Mouse (Mus musculus) telencephalon, adult 2 months (tissue): Measurements from ENCODE around the gene Ttll9.

Source experiments
- DNase-seq: peaks from one replicate; pipeline ENCODE4 v3.0.0-alpha.2; 2011; ENCODE audit warnings: low read depth, low spot score

The Ttll9 gene

GRCm38 (mm10) chr2:153013724-153014515 is 51.6 kb downstream of the Ttll9 start:
- no peak for DNase-seq

DNA sequence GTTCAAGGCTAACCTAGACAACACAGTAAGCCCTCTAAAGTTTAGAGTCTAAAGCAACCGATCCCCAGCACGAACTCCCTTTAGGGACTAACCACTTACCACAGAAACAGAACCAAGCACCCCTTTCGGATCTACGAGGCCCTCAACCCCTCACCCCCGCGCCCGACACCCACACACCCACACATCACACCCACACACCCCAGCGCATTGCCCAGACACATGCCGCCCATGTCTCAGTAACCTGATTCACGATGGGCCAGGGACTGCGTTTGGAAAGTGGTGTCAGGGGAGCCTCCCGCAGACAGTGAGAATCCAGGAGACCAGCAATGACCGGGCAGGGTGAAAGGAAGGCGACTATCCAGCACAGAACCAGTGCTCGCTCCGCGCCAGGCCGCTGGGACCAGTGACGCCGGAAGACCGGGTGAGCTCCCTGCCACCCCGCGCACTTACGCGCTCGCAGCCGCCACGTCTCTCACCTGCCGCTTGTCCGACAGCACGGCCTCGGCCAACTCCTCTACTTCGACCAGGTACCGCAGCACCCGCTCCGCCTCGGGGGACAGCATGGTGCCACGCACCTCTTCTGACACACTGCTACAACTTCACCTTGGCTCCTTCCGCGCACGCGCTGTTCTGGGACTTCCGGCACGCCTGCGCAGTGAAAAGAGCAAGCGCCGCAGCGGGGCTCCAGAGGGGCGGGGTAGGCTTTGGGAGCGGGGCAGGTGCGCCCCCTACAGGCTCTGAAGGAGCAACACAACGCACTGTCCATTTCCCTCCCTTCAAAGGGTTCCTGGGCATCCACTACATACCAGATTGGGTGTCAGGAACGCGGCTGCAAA is 52.7 kb downstream of the Ttll9 start, which contains the start of gene Pdrg1:
Gene Pdrg1 (minus strand): TSS at position 670 of the 836 bp plus-strand sequence.
- peak; percentile 86 for DNase-seq

DNA sequence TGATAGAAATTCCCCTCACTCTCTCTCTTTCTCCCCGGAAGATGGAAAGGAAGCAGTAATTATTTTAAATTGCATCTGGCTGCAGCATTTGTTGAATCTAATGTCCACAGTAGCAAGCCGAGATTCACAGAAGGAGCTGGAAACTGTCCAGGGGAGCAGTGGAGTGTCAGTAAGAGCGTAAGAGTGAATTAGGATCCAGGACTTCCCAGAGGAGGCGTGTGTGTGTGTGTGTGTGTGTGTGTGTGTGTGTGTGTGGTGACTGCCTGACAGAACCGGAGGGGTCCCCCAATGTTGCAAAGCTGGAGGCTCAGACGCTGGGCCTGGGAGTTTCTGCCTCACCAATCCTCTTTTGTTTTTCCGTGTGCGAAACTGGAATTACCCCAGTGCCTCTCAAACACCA is 53.5 kb downstream of the Ttll9 start:
- DNase-seq, result no peak

DNA sequence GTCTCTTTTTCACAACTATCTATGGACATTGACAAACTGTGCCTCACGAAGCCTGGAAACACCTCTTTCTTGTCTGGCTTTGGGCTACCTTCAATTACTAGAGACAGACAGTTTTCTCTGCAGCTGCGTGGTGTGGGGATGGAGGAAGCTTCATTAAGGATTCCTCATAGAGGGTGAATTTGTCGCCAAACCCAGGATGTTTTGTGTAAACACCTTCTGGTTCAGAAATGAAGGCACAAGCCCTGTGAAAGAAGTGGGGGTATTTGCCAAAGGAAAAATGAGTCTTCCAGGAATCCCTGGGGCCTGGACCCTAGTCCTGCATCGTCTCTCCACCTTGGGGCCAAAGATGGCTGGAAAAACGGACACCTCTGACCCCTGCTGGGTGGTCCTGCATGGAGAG is 54.5 kb downstream of the Ttll9 start:
- DNase-seq, result no peak

GRCm38 (mm10) chr2:153019355-153019754 is 57.1 kb downstream of the Ttll9 start:
- no peak for DNase-seq

DNA sequence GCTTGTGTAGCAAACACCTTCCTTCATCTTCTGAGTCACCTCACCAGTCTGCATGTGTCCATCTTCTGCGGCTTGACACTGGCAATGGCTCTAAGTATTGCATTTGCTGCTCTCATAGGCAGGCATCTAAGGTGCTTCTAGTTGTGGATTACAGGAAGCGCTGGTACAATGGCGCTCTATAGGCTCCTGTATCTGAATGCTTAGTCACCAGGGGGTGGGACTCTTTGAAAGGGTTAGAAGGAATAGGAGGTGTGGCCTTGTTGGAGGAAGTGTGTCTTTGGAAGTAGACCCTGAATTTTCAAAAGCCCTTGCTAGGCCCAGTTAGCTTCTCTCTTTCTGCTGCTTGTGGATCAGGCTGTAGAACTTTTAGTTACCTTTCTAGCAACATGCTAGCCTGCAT is 58.9 kb downstream of the Ttll9 start:
- no peak for DNase-seq

- DNase-seq, result no peak
These were observed 60.6 kb downstream of the Ttll9 start for GRCm38 (mm10) chr2:153022855-153023254.

GRCm38 (mm10) chr2:153026052-153026451 is 63.8 kb downstream of the Ttll9 start:
- no peak for DNase-seq

DNA sequence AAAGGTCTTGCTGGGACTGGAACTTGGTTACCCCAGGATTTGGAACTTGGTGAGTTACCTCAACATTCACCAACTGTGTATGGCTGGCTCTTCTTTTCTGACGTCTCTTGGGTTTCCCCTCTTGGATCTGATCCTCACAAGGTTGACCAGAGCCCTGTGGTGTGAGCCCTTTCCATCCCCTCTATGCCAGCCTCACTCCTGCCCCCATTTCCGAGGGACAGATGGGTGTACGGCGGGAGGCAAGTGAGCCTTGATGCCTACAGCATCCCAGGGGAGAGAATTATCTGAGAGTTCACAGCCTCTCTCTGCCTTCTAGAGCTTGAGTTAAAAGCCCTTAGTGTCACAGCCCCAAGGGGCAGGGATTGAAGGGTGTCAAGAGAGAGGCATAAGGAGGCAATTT is 65.2 kb downstream of the Ttll9 start:
- no peak for DNase-seq

DNA sequence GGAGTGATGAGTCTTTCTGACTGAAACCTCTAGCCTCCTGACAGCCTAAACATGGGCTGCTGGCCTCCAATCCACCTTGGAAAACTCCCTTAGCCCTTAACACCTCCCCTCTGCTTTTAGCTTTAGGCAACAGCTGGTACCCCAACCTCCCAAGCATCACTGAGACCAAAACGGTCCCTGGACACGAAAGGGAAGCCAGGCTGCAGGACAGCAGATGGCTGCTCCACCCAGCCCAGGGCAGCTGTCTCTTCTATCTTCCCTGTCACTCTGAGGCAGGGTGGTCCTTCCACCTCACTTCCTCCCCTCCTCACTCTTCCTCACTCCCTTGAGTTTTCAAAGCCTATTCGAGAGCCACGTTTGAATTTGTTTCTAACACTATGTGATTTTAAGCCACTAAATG is 68.1 kb downstream of the Ttll9 start:
- DNase-seq, result no peak

- DNase-seq, result no peak
These were observed 69.1 kb downstream of the Ttll9 start, which contains the start of gene Xkr7 for GRCm38 (mm10) chr2:153031126-153032082. TSS of gene Xkr7 (plus strand) at chr2:153031852.

GRCm38 (mm10) chr2:153032083-153032842 is 70.0 kb downstream of the Ttll9 start:
- DNase-seq, result no peak

DNA sequence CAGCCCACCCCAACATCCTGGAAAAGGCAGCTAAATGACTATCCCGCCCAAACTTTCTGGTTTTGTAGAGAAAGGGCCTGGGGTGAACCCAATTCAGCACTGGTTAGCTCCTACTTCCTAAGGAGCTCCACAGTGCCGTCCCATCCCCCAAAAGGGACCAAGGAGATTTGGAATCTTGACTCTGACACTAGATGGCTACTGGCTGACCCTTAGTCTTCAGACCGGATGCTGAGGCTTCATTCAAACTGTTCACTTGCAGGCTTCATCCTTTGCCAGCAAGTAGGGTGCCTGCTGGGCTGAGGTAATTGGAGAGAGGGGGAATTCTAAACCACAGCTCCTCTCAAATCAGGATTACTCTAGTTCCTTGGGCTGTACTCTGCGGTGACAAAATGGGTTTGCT is 70.7 kb downstream of the Ttll9 start:
- no peak for DNase-seq

DNA sequence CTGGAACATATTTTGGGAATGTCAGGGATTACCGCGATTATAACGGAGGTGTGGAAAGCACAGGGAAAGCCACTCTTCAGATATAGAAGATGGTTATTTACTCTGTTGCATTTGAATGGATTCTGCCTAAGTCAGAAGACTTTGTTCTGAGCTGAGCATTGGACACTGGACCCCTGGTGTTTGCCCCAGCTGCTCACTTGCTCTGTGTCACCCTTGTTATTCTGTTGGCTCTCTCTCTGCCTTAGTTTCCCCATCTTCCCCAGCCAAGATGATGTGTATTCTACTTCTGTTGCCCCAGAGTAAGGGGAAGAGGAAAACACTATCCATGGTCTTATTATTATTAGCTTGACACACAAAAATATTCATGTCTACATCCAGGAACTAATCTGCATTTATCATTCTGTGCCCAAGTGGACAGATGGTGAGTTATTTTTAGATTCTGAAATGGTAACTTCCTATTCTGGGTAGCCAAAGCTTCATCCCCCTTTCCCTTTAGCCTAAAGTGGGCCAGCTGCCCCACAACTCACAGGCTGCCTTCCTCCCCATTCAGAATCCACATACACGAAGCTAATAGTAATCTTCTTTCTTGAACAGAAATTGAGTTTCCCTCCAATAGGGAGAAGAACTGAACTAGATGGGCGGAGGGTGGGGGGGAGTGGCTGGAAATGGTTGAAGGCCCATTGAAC is 71.4 kb downstream of the Ttll9 start:
- DNase-seq, result no peak

DNA sequence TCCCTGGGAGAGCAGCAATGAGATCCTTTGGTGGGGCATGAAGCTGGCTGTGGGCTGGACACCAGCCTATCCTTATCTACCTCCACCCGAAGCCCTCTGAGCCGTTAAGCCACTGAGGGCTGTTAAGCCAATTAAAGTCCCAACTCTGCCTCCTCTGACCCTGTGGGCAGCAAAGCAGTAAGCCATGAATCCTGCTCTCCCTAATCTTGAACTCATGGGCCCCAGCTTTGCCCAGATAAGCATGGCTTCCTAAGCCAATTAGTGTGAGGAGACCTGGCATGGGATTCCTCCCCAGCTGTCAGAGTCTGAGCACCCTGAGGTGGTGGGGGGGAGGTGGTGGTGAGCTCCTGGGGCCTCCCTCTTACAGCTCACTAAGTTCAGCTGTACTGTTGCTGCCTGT is 74.4 kb downstream of the Ttll9 start:
- DNase-seq, result no peak

- DNase-seq, result no peak
These were observed 81.6 kb downstream of the Ttll9 start for GRCm38 (mm10) chr2:153043886-153044285.

DNA sequence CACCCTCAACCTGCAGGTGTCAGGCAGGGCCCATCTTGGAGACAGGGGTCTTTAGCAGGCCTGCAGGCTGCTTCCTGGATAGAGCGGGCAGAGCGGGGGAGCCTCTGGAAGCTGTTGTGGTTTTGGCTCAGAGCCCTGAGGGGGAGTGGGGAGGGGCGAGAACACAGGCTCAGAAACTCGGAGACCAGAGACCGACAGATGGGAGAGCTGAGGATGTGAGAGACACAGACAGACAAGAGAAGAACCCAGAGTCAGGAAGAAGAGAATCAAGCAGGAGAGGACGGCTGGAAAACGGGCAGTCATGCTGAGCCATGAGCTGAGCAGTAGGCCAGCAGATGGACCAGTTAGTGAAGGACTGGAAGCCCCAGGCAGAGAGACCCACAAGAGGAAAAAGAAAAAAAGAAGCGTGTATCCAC is 83.6 kb downstream of the Ttll9 start:
- no peak for DNase-seq

GRCm38 (mm10) chr2:153047828-153048465 is 85.7 kb downstream of the Ttll9 start:
- DNase-seq, result no peak

DNA sequence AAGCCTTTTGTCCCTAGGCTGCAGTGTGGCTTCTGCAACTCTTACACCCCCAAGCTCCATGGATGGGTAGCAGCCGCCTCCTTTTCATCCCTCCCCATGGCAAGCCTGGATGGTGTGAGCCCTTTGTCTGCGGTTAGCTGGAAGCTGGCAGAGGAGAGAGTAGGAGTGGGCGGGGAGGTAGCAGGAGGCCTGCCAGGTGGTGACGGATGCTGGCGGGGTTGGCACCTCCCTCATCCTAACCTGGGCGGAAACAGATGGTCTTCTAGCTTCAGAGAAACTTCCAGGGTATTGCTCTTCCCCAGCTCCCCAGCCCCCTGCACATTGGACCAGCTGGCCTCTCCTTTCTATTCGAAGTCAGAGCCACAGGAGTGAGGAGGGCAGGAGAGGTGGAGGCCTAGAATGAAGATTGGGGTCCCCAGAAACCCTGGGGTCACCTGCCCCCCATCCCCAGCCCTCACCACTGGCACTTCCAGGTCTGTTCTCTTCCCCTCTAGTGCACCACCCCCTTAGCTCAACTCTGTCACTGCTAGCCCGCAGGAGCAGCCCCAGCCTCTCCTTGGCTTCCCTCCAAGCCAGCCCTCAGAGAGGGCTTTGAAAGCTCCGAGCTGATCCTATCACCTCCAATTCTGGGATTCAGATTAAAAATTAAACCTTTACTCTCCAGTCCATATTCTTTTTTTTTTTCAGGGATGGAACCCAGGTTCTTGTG is 87.2 kb downstream of the Ttll9 start:
- DNase-seq, result no peak
